Mouse (Mus musculus) liver, adult 2 months (tissue): ENCODE measurements around the gene Ptpn4. TPM values are rescaled to one million over a fixed set of nuclear protein-coding genes. Genes with fewer than 3 reads are reported as not detected.

Experiments used
- DNase-seq: peaks from one replicate; pipeline ENCODE4 v3.0.0-alpha.2; 2011; ENCODE audit warnings: low read depth, low spot score; ENCODE audit errors: extremely low read depth
- H3K27ac ChIP-seq: fragments of 200-500 bp; replicated peaks from 2 replicates; pipeline ENCODE4 v1.5.1; 2012; ENCODE audit warnings: low read depth, mild to moderate bottlenecking, control low read depth, inconsistent platforms, low read length; ENCODE audit not compliant: insufficient read depth
- H3K27me3 ChIP-seq: fragments of 200-500 bp; 2 replicates; pipeline ENCODE4 v1.6.1; 2012; ENCODE audit warnings: mild to moderate bottlenecking, moderate library complexity, low read length, inconsistent platforms; ENCODE audit not compliant: control insufficient read depth, insufficient read depth
- H3K36me3 ChIP-seq: fragments of 200-500 bp; 2 replicates; pipeline ENCODE4 v1.6.1; 2012; ENCODE audit warnings: low read length, inconsistent platforms; ENCODE audit not compliant: control insufficient read depth, insufficient read depth
- H3K4me1 ChIP-seq: fragments of 200-500 bp; 2 replicates; pipeline ENCODE4 v1.6.1; 2011; ENCODE audit warnings: low read length; ENCODE audit not compliant: control insufficient read depth, insufficient read depth
- H3K4me3 ChIP-seq: fragments of 200-500 bp; 2 replicates; pipeline ENCODE4 v1.5.1; 2011; ENCODE audit warnings: low read depth, mild to moderate bottlenecking, control low read depth, low read length, moderate library complexity; ENCODE audit not compliant: insufficient read depth
- H3K79me2 ChIP-seq: fragments of 200-500 bp; 2 replicates; pipeline ENCODE4 v1.6.1; 2012; ENCODE audit warnings: inconsistent platforms, mild to moderate bottlenecking, low read length, moderate library complexity; ENCODE audit not compliant: control insufficient read depth, insufficient read depth
- H3K9ac ChIP-seq: fragments of 200-500 bp; 2 replicates; pipeline ENCODE4 v1.6.1; 2012; ENCODE audit warnings: low read depth, mild to moderate bottlenecking, control low read depth, inconsistent platforms, low read length
- CTCF ChIP-seq: fragments of 200-500 bp; IDR thresholded peaks from 2 replicates; pipeline ENCODE4 v1.5.1; 2011; ENCODE audit warnings: low read depth, low read length, control low read depth
- POLR2A ChIP-seq: fragments of 200-500 bp; IDR thresholded peaks from 2 replicates; pipeline ENCODE4 v1.6.1; 2011; ENCODE audit warnings: low read length, control low read depth; ENCODE audit not compliant: insufficient read depth; ENCODE audit errors: extremely low read depth
- WGBS: fragments of 180-500 bp; shearing (Covaris S2); methylation state at CpG from one replicate; pipeline ENCODE4 v1.1.7; 2018; 5-methylcytosine and 5-hydroxymethylcytosine counted together
- polyA plus RNA-seq: library from polyadenylated mRNA; depleted of rRNA; stranded (reverse); fragments of >200 nt; gene quantifications from 2 replicates; pipeline ENCODE4 v1.2.3, GENCODE M21; 2012
- total RNA-seq: library from RNA; depleted of rRNA; stranded (reverse); fragments of >200 nt; gene quantifications from 2 replicates; pipeline ENCODE4 v1.2.3, GENCODE M21; 2014

Gene Ptpn4
- total and polyA plus RNA-seq, 2 experiments: 1.2 to 6.6 TPM

- Histone ChIP-seq H3K9ac (no peak overlapping the region), H3K27me3 (no peaks in the 10 kb centered on the region), H3K79me2 (no peaks in the 10 kb centered on the region; the same call in 1 of the 2 replicates), H3K36me3 (no peaks in the 10 kb centered on the region), H3K4me3 (no peak overlapping the region; the same call in 1 of the 2 replicates), H3K4me1 (no peaks in the 10 kb centered on the region), H3K27ac (no peak overlapping the region)
- WGBS: 20% methylated on average over 9 of the region's 9 CpGs
- TF ChIP-seq CTCF (no peak), POLR2A (no peak)
- DNase-seq: no peak
Measured at GRCm38 (mm10) chr1:119835726-119836478, 1.5 kb downstream of the Ptpn4 start.

GRCm38 (mm10) chr1:119828160-119828559, 9.3 kb downstream of the Ptpn4 start:
- Histone ChIP-seq H3K27ac (no peak overlapping the region), H3K4me1 (no peaks in the 10 kb centered on the region), H3K27me3 (no peaks in the 10 kb centered on the region), H3K79me2 (no peaks in the 10 kb centered on the region; the same call in 1 of the 2 replicates), H3K36me3 (no peaks in the 10 kb centered on the region), H3K9ac (no peak overlapping the region), H3K4me3 (no peak overlapping the region)
- no peak for DNase-seq
- TF ChIP-seq CTCF (no peak), POLR2A (no peak)
- WGBS: 95% methylated on average over 1 of the region's 1 CpGs

GRCm38 (mm10) chr1:119818704-119819103, 18.7 kb downstream of the Ptpn4 start:
- TF ChIP-seq CTCF (peak; percentile 27; the same call in 1 of the 2 replicates), POLR2A (no peak)
- peak; percentile 43 for DNase-seq

GRCm38 (mm10) chr1:119807707-119808106, 29.7 kb downstream of the Ptpn4 start:
- no peaks in the 10 kb centered on the region for H3K4me1 ChIP-seq
- 96% methylated on average over 1 of the region's 1 CpGs for WGBS
- no peak overlapping the region for H3K4me3 ChIP-seq
- no peak for TF ChIP-seq CTCF
- no peak for TF ChIP-seq POLR2A
- H3K79me2 ChIP-seq: no peaks in the 10 kb centered on the region; the same call in 1 of the 2 replicates
- H3K9ac ChIP-seq: no peak overlapping the region
- no peaks in the 10 kb centered on the region for H3K27me3 ChIP-seq
- H3K27ac ChIP-seq: no peak overlapping the region
- no peak for DNase-seq
- no peaks in the 10 kb centered on the region for H3K36me3 ChIP-seq

More at GRCm38 (mm10) chr1:119818704-119819103, 18.7 kb downstream of the Ptpn4 start:
- H3K27me3 ChIP-seq: no peaks in the 10 kb centered on the region
- H3K27ac ChIP-seq: no peak overlapping the region
- peaks cover 5% of the 10 kb centered on the region; the same call in 1 of the 2 replicates for H3K4me1 ChIP-seq
- no peaks in the 10 kb centered on the region; the same call in 1 of the 2 replicates for H3K79me2 ChIP-seq
- H3K4me3 ChIP-seq: no peak overlapping the region
- no peak overlapping the region for H3K9ac ChIP-seq
- WGBS: 29% methylated on average over 1 of the region's 1 CpGs
- H3K36me3 ChIP-seq: no peaks in the 10 kb centered on the region

- no peak overlapping the region for H3K27ac ChIP-seq
- H3K27me3 ChIP-seq: no peaks in the 10 kb centered on the region
- H3K9ac ChIP-seq: no peak overlapping the region
- no peak overlapping the region for H3K4me3 ChIP-seq
- no peaks in the 10 kb centered on the region; the same call in 1 of the 2 replicates for H3K79me2 ChIP-seq
- no peak for TF ChIP-seq POLR2A
- no peak for TF ChIP-seq CTCF
- no peaks in the 10 kb centered on the region for H3K36me3 ChIP-seq
- DNase-seq: no peak
- 97% methylated on average over 2 of the region's 2 CpGs for WGBS
- no peaks in the 10 kb centered on the region for H3K4me1 ChIP-seq
Measured at GRCm38 (mm10) chr1:119805984-119806383, 31.4 kb downstream of the Ptpn4 start.

GRCm38 (mm10) chr1:119804586-119804985, 32.8 kb downstream of the Ptpn4 start:
- Histone ChIP-seq H3K27ac (no peak overlapping the region), H3K4me1 (no peaks in the 10 kb centered on the region), H3K36me3 (no peaks in the 10 kb centered on the region), H3K4me3 (no peak overlapping the region), H3K9ac (no peak overlapping the region), H3K79me2 (no peaks in the 10 kb centered on the region; the same call in 1 of the 2 replicates), H3K27me3 (no peaks in the 10 kb centered on the region)
- TF ChIP-seq POLR2A (no peak), CTCF (no peak)
- DNase-seq: no peak
- 57% methylated on average over 1 of the region's 1 CpGs for WGBS
